Mouse (Mus musculus) myocyte (in vitro differentiated cells): ENCODE data around the gene Lrrc4.

Source experiments
- CEBPB ChIP-seq: IDR thresholded peaks from 2 replicates; pipeline ENCODE4 v1.6.1; 2011; ENCODE audit warnings: mild to moderate bottlenecking, moderate library complexity; ENCODE audit not compliant: poor library complexity, insufficient read depth, severe bottlenecking
- E2F4 ChIP-seq: IDR thresholded peaks from one replicate; pipeline ENCODE4 v1.6.1; 2011; ENCODE audit warnings: mild to moderate bottlenecking, control low read depth, moderate library complexity; ENCODE audit not compliant: insufficient read depth
- MYOG ChIP-seq, 3 experiments: IDR thresholded peaks; one replicate each; pipeline ENCODE4 v1.6.1; 2011; ENCODE audit warnings: control low read depth in 2 of 3, low read depth in 2 of 3, mild to moderate bottlenecking in 2 of 3; ENCODE audit not compliant: insufficient read length in 2 of 3, control insufficient read depth in 1 of 3, insufficient read depth in 1 of 3
- REST ChIP-seq: IDR thresholded peaks from one replicate; pipeline ENCODE4 v1.6.1; 2011; ENCODE audit warnings: mild to moderate bottlenecking, control low read depth, moderate library complexity; ENCODE audit not compliant: insufficient read depth, insufficient read length
- TCF12 ChIP-seq: IDR thresholded peaks from one replicate; pipeline ENCODE4 v1.6.1; 2011; ENCODE audit warnings: mild to moderate bottlenecking, control low read depth; ENCODE audit not compliant: poor library complexity, insufficient read depth, severe bottlenecking
- TCF3 ChIP-seq: IDR thresholded peaks from one replicate; pipeline ENCODE4 v1.6.1; 2011; ENCODE audit warnings: low read depth, control low read depth; ENCODE audit not compliant: insufficient read length

- TF ChIP-seq REST (no peak), MYOG (IDR thresholded peaks at IDR 0.05; ENCODE audit: control insufficient read depth in 1 of 3, insufficient read depth in 1 of 3, insufficient read length in 2 of 3, low read depth in 2 of 3) (no peak), CEBPB (no peak), E2F4 (no peak), TCF12 (no peak), TCF3 (no peak)
Measured at GRCm38 (mm10) chr6:28800976-28801375, 30.6 kb downstream of the Lrrc4 start.
